Mouse (Mus musculus): ENCODE measurements around the gene Casp9. TPM values are rescaled to one million over a fixed set of nuclear protein-coding genes. Genes with fewer than 3 reads are reported as not detected.
A peak's percentile ranks its signal among the peaks of the same experiment; 100 is the strongest.

Casp9 gene
- polyA plus RNA-seq, 1 experiment from 2014 or later: 24.3 TPM

DNA sequence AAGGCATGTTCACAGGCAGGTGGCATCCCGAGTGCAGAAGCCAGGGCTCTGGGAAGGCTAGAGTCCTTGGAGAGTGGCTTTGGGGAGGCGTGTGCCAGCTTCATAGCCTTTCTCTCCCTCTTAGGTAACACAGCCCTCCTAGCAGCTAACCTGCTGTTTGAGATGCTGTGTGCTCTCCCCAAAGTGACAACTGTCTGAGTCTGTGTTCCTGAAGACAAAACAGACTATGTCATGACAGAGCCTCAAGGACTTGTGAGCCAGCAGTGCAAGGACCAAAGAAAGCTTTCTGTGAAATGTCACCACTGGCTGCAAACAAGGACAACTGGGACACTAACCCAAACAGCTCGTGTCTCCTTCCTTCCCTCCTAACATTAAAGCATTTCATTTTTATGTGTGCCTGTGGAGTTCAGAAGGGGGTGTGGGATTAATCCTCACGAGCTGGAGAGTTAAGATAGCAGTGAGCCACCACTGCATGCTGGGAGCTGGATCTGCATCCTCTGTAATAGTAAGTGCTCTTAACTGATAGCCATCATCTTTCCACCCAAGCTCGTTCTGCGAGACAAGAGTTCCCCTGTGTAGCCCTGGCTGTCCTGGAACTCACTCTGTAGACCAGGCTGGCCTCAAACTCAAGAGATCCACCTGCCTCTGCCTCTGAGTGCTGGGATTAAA lies 34.4 kb upstream of the Casp9 start:
- ATAC-seq (ENCODE audit: low FRiP score, low TSS enrichment): no peak
- no peaks in the 10 kb centered on the region for H3K9me3 ChIP-seq (ENCODE audit: control insufficient read depth, low read length)
- WGBS: 76% methylated on average over 6 of the region's 6 CpGs
- peaks cover 20% of the 10 kb centered on the region; the same call in 1 of the 2 replicates for H3K36me3 ChIP-seq (ENCODE audit: control insufficient read depth, insufficient read depth, low read length)
- H3K9ac ChIP-seq (ENCODE audit: low read depth, low read length): no peak overlapping the region
- no peak overlapping the region for H3K27ac ChIP-seq (ENCODE audit: low read depth, low read length)
- H3K4me1 ChIP-seq (ENCODE audit: control insufficient read depth, insufficient read depth, low read length): no peaks in the 10 kb centered on the region
- no peak overlapping the region for H3K4me2 ChIP-seq (replicated peaks; ENCODE audit: low read depth, low read length)
- H3K27me3 ChIP-seq (ENCODE audit: control insufficient read depth, insufficient read depth, low read length): no peaks in the 10 kb centered on the region
- H3K4me3 ChIP-seq (ENCODE audit: low read length): no peak overlapping the region

DNA sequence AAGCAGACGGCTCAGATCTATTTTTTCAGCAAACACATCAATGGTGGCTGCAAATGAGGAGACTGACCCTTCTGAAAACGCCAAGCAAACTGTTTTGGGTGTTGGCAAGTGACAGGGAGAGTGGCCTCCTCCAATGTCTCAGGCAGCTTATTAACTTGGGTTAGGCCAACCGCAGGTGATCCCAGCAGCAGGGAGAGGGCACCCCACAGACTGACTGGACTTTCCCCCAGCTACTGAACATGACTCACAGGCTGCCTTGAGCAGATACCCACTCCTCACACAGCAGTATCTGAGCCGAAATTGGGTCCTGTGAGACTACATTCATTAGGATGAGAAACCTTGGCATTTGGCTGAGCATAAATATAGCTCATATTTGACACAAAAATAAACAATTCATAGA lies 32.5 kb upstream of the Casp9 start:
- Histone ChIP-seq H3K36me3 (ENCODE audit: control insufficient read depth, insufficient read depth, low read length) (peaks cover 26% of the 10 kb centered on the region; the same call in 1 of the 2 replicates), H3K4me1 (ENCODE audit: control insufficient read depth, insufficient read depth, low read length) (no peaks in the 10 kb centered on the region), H3K9me3 (ENCODE audit: control insufficient read depth, low read length) (no peaks in the 10 kb centered on the region), H3K9ac (ENCODE audit: low read depth, low read length) (no peak overlapping the region), H3K4me3 (ENCODE audit: low read length) (no peak overlapping the region), H3K4me2 (replicated peaks; ENCODE audit: low read depth, low read length) (no peak overlapping the region), H3K27me3 (ENCODE audit: control insufficient read depth, insufficient read depth, low read length) (no peaks in the 10 kb centered on the region), H3K27ac (ENCODE audit: low read depth, low read length) (no peak overlapping the region)
- ATAC-seq (ENCODE audit: low FRiP score, low TSS enrichment): no peak
- WGBS: 76% methylated on average over 4 of the region's 4 CpGs

DNA sequence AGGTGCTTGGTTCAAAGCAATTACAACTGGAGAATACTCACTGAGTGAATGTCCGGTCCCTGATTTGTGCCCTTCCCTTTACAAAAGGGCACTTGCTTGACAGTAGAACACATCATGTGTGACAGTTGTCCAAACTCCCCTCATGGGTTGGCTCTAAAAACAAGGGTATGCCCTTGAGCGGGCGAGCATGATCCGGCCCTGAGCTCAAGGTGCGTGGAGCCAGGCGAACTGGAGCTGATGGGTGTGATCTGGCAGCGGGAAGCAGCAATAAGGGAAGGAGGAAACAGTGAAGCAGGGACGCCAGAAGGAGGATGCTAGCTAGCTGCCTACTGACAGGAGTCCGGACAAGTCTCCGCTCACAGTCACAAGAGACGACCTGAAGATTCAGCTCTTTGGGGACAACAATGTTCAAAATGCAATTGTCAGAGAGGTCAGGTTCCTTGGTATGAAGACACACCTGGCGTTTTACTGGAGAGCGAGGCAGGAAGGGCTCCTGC lies 31.3 kb upstream of the Casp9 start:
- no peak overlapping the region for H3K4me3 ChIP-seq (ENCODE audit: low read length)
- 89% methylated on average over 13 of the region's 13 CpGs for WGBS
- ATAC-seq (ENCODE audit: low FRiP score, low TSS enrichment): no peak
- no peaks in the 10 kb centered on the region for H3K4me1 ChIP-seq (ENCODE audit: control insufficient read depth, insufficient read depth, low read length)
- peaks cover 28% of the 10 kb centered on the region; the same call in 1 of the 2 replicates for H3K36me3 ChIP-seq (ENCODE audit: control insufficient read depth, insufficient read depth, low read length)
- no peaks in the 10 kb centered on the region for H3K9me3 ChIP-seq (ENCODE audit: control insufficient read depth, low read length)
- H3K4me2 ChIP-seq (replicated peaks; ENCODE audit: low read depth, low read length): no peak overlapping the region
- H3K27ac ChIP-seq (ENCODE audit: low read depth, low read length): no peak overlapping the region
- H3K27me3 ChIP-seq (ENCODE audit: control insufficient read depth, insufficient read depth, low read length): no peaks in the 10 kb centered on the region
- no peak overlapping the region for H3K9ac ChIP-seq (ENCODE audit: low read depth, low read length)

DNA sequence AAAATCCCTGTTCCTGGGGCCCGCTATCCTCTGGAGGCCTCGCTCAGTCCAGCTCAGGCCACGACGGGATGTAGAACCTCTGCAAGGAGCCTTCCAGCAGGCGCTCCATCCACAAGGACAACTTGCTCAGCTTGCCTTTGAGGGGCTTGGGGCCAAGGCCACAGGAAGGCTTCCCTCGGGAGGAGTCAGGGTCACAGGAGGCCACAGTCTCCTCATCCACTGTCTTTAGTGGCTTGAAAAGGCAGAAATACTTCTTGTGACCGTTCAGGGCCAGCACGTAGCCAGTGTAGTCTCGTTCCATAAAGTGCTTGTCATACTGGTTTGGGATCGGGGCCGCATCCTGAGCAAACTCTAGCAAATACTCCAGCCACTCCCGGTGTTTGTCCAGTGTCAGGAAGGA lies 29.9 kb upstream of the Casp9 start:
- Histone ChIP-seq H3K36me3 (ENCODE audit: control insufficient read depth, insufficient read depth, low read length) (peaks cover 36% of the 10 kb centered on the region), H3K4me3 (ENCODE audit: low read length) (no peak overlapping the region), H3K4me1 (ENCODE audit: control insufficient read depth, insufficient read depth, low read length) (no peaks in the 10 kb centered on the region), H3K9me3 (ENCODE audit: control insufficient read depth, low read length) (no peaks in the 10 kb centered on the region), H3K9ac (ENCODE audit: low read depth, low read length) (no peak overlapping the region; the same call in 1 of the 2 replicates), H3K27me3 (ENCODE audit: control insufficient read depth, insufficient read depth, low read length) (no peaks in the 10 kb centered on the region), H3K27ac (ENCODE audit: low read depth, low read length) (no peak overlapping the region), H3K4me2 (replicated peaks; ENCODE audit: low read depth, low read length) (no peak overlapping the region)
- no peak for ATAC-seq (ENCODE audit: low FRiP score, low TSS enrichment)
- WGBS: 93% methylated on average over 12 of the region's 12 CpGs

DNA sequence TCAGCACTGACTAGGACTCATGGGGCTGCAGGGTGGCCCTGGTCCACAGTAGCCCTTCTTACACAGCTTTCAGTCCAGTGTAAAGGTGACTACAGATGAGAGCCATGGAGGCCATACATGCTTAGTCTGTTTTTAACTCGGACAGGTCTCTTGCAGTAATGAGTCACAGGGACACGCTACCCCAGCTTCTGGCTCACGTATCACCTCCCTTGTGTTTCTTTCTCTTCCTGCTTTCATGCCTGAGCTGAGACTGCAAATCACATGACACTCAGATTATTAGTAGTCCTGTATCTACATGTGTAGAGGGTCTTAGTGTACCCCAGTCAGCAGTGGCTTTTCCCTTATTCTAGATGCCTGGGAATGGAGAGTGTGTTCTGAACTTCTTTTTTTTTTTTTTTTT lies 28.4 kb upstream of the Casp9 start:
- no peak overlapping the region for H3K4me2 ChIP-seq (replicated peaks; ENCODE audit: low read depth, low read length)
- H3K4me1 ChIP-seq (ENCODE audit: control insufficient read depth, insufficient read depth, low read length): no peaks in the 10 kb centered on the region
- WGBS: 83% methylated on average over 3 of the region's 3 CpGs

DNA sequence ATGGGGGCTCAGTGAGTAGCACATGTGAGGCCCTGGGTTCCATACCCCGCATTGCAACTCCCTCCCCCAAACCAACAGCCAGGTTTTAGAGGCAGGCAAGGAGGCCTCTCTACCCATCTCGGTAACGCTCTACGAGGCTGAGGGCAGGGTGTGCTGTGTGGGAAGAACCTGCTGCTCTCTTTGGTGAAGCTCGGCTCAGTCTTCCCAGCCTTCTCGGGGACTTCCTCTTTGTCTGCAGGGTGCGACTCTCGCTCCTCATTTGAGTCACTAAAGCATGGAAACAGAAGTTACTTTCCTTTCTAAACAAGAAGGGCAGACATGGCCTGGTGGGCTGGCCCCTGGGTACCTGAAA lies 27.1 kb upstream of the Casp9 start:
- Histone ChIP-seq H3K4me2 (replicated peaks; ENCODE audit: low read depth, low read length) (no peak overlapping the region), H3K27ac (ENCODE audit: low read depth, low read length) (peak overlapping the region; percentile 86; the same call in 1 of the 2 replicates), H3K9ac (ENCODE audit: low read depth, low read length) (no peak overlapping the region), H3K4me3 (ENCODE audit: low read length) (no peak overlapping the region), H3K27me3 (ENCODE audit: control insufficient read depth, insufficient read depth, low read length) (no peaks in the 10 kb centered on the region), H3K4me1 (ENCODE audit: control insufficient read depth, insufficient read depth, low read length) (no peaks in the 10 kb centered on the region), H3K9me3 (ENCODE audit: control insufficient read depth, low read length) (no peaks in the 10 kb centered on the region), H3K36me3 (ENCODE audit: control insufficient read depth, insufficient read depth, low read length) (peaks cover 61% of the 10 kb centered on the region)
- 87% methylated on average over 8 of the region's 8 CpGs for WGBS
- no peak for ATAC-seq (ENCODE audit: low FRiP score, low TSS enrichment)

More for the DNA sequence above, 28.4 kb upstream of the Casp9 start:
- no peaks in the 10 kb centered on the region for H3K9me3 ChIP-seq (ENCODE audit: control insufficient read depth, low read length)
- H3K27me3 ChIP-seq (ENCODE audit: control insufficient read depth, insufficient read depth, low read length): no peaks in the 10 kb centered on the region
- ATAC-seq (ENCODE audit: low FRiP score, low TSS enrichment): no peak
- H3K27ac ChIP-seq (ENCODE audit: low read depth, low read length): no peak overlapping the region
- no peak overlapping the region for H3K4me3 ChIP-seq (ENCODE audit: low read length)
- no peak overlapping the region for H3K9ac ChIP-seq (ENCODE audit: low read depth, low read length)
- peaks cover 48% of the 10 kb centered on the region for H3K36me3 ChIP-seq (ENCODE audit: control insufficient read depth, insufficient read depth, low read length)

DNA sequence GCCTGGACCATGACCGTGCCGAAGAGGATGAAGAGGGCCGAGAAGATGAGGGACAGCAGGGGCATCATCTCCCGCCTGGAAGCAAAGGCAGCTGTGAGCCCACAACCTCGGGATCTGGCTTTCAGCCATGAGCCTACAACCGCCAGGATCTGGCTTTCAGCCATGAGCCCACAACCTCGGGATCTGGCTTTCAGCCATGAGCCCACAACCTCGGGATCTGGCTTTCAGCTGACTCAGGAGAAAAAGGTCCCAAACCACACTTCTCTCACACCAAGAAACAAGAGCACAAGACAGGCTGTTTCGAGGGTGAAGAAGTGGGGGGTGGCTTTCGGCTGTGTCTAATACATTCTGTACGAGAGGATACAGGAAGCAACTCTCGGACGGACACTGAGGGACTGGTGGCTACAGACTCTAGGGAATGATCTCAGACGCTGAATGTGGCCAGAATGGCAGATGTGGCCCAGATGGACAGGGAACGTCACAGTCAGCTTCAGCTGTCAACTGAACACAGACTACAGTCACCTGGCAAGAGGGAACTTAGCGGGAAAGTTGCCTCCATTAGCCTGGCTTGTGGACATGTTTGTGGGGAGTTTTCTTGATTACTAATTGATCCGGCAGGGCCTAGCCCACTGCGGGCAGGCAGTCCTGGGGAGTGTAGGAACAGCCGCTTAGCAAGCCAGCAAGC lies 26.6 kb upstream of the Casp9 start:
- H3K27me3 ChIP-seq (ENCODE audit: control insufficient read depth, insufficient read depth, low read length): no peaks in the 10 kb centered on the region
- H3K4me1 ChIP-seq (ENCODE audit: control insufficient read depth, insufficient read depth, low read length): no peaks in the 10 kb centered on the region
- H3K9me3 ChIP-seq (ENCODE audit: control insufficient read depth, low read length): no peaks in the 10 kb centered on the region
- no peak overlapping the region for H3K9ac ChIP-seq (ENCODE audit: low read depth, low read length)
- ATAC-seq (ENCODE audit: low FRiP score, low TSS enrichment): peak; percentile 46; the same call in 1 of the 2 replicates
- peaks cover 63% of the 10 kb centered on the region for H3K36me3 ChIP-seq (ENCODE audit: control insufficient read depth, insufficient read depth, low read length)
- no peak overlapping the region for H3K4me2 ChIP-seq (replicated peaks; ENCODE audit: low read depth, low read length)
- 63% methylated on average over 19 of the region's 19 CpGs for WGBS
- no peak overlapping the region for H3K4me3 ChIP-seq (ENCODE audit: low read length)
- H3K27ac ChIP-seq (ENCODE audit: low read depth, low read length): peak overlapping the region; percentile 86

DNA sequence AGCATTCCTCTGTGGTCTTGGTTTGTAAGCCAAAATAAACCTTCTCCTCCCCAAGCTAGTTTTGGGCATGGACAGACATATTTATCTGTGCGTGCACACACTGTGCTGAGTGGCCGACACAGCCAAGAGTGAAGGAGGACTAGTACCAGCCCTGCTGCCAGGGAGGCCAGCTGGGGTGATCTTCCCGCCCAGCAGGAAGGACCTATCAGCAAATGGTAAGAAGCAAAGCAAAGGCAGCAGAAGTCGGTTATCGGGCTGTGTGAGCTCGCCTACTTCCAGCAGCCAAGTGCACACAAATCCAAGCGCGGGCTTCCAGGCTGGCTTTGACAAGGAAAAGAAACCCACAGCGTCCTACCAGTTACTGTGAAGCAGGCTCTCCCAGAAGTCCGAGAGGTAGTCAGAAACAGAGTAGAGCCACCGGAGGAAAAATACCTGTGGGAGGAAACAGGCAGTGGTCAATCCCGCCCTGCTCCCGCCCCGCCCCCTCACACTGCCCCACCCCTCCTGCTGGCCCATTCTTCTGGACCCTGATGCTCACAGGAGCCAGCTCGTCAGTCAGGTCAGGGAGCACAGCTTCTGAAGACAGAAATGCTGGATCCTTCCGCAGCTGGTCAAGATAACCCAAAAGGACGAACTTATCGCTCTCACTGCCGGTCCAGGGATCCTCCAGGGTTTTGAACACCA lies 25.9 kb upstream of the Casp9 start:
- H3K4me3 ChIP-seq (ENCODE audit: low read length): no peak overlapping the region
- H3K9me3 ChIP-seq (ENCODE audit: control insufficient read depth, low read length): no peaks in the 10 kb centered on the region
- H3K27me3 ChIP-seq (ENCODE audit: control insufficient read depth, insufficient read depth, low read length): no peaks in the 10 kb centered on the region
- H3K4me1 ChIP-seq (ENCODE audit: control insufficient read depth, insufficient read depth, low read length): no peaks in the 10 kb centered on the region
- H3K9ac ChIP-seq (ENCODE audit: low read depth, low read length): no peak overlapping the region
- peak overlapping the region; percentile 86 for H3K27ac ChIP-seq (ENCODE audit: low read depth, low read length)
- ATAC-seq (ENCODE audit: low FRiP score, low TSS enrichment): peak; percentile 36; the same call in 1 of the 2 replicates
- H3K4me2 ChIP-seq (replicated peaks; ENCODE audit: low read depth, low read length): no peak overlapping the region
- peaks cover 60% of the 10 kb centered on the region for H3K36me3 ChIP-seq (ENCODE audit: control insufficient read depth, insufficient read depth, low read length)
- WGBS: 70% methylated on average over 19 of the region's 19 CpGs
